Mouse (Mus musculus) lung, postnatal 0 days (tissue): ENCODE results near the gene Scnn1a.

Experiments used
- CTCF ChIP-seq: IDR thresholded peaks from 2 replicates; pipeline ENCODE4 v1.5.1; 2016; ENCODE audit warnings: antibody characterized with exemption, mild to moderate bottlenecking
- EP300 ChIP-seq: IDR thresholded peaks from 2 replicates; pipeline ENCODE4 v1.6.1; 2016; ENCODE audit warnings: antibody characterized with exemption, mild to moderate bottlenecking, control low read depth

GRCm38 (mm10) chr6:125365522-125365921 lies 45.1 kb downstream of the Scnn1a start:
- no peak for TF ChIP-seq CTCF
- TF ChIP-seq EP300, result no peak
